Mouse (Mus musculus) liver, adult 2 months (tissue): ENCODE data around the gene Cd300ld3. TPM values are rescaled to one million over a fixed set of nuclear protein-coding genes. Genes with fewer than 3 reads are reported as not detected.

Experiments used
- DNase-seq: peaks from one replicate; pipeline ENCODE4 v3.0.0-alpha.2; 2011; ENCODE audit warnings: low read depth, low spot score; ENCODE audit errors: extremely low read depth
- H3K27ac ChIP-seq: fragments of 200-500 bp; replicated peaks from 2 replicates; pipeline ENCODE4 v1.5.1; 2012; ENCODE audit warnings: low read depth, mild to moderate bottlenecking, control low read depth, inconsistent platforms, low read length; ENCODE audit not compliant: insufficient read depth
- H3K27me3 ChIP-seq: fragments of 200-500 bp; 2 replicates; pipeline ENCODE4 v1.6.1; 2012; ENCODE audit warnings: mild to moderate bottlenecking, moderate library complexity, low read length, inconsistent platforms; ENCODE audit not compliant: control insufficient read depth, insufficient read depth
- H3K36me3 ChIP-seq: fragments of 200-500 bp; 2 replicates; pipeline ENCODE4 v1.6.1; 2012; ENCODE audit warnings: low read length, inconsistent platforms; ENCODE audit not compliant: control insufficient read depth, insufficient read depth
- H3K4me1 ChIP-seq: fragments of 200-500 bp; 2 replicates; pipeline ENCODE4 v1.6.1; 2011; ENCODE audit warnings: low read length; ENCODE audit not compliant: control insufficient read depth, insufficient read depth
- H3K4me3 ChIP-seq: fragments of 200-500 bp; 2 replicates; pipeline ENCODE4 v1.5.1; 2011; ENCODE audit warnings: low read depth, mild to moderate bottlenecking, control low read depth, low read length, moderate library complexity; ENCODE audit not compliant: insufficient read depth
- H3K79me2 ChIP-seq: fragments of 200-500 bp; 2 replicates; pipeline ENCODE4 v1.6.1; 2012; ENCODE audit warnings: inconsistent platforms, mild to moderate bottlenecking, low read length, moderate library complexity; ENCODE audit not compliant: control insufficient read depth, insufficient read depth
- H3K9ac ChIP-seq: fragments of 200-500 bp; 2 replicates; pipeline ENCODE4 v1.6.1; 2012; ENCODE audit warnings: low read depth, mild to moderate bottlenecking, control low read depth, inconsistent platforms, low read length
- CTCF ChIP-seq: fragments of 200-500 bp; IDR thresholded peaks from 2 replicates; pipeline ENCODE4 v1.5.1; 2011; ENCODE audit warnings: low read depth, low read length, control low read depth
- POLR2A ChIP-seq: fragments of 200-500 bp; IDR thresholded peaks from 2 replicates; pipeline ENCODE4 v1.6.1; 2011; ENCODE audit warnings: low read length, control low read depth; ENCODE audit not compliant: insufficient read depth; ENCODE audit errors: extremely low read depth
- WGBS: fragments of 180-500 bp; shearing (Covaris S2); methylation state at CpG from one replicate; pipeline ENCODE4 v1.1.7; 2018; 5-methylcytosine and 5-hydroxymethylcytosine counted together
- polyA plus RNA-seq: library from polyadenylated mRNA; depleted of rRNA; stranded (reverse); fragments of >200 nt; gene quantifications from 2 replicates; pipeline ENCODE4 v1.2.3, GENCODE M21; 2012
- total RNA-seq: library from RNA; depleted of rRNA; stranded (reverse); fragments of >200 nt; gene quantifications from 2 replicates; pipeline ENCODE4 v1.2.3, GENCODE M21; 2014

Gene Cd300ld3
- total and polyA plus RNA-seq, 2 experiments: 3.7 to 5.4 TPM

DNA sequence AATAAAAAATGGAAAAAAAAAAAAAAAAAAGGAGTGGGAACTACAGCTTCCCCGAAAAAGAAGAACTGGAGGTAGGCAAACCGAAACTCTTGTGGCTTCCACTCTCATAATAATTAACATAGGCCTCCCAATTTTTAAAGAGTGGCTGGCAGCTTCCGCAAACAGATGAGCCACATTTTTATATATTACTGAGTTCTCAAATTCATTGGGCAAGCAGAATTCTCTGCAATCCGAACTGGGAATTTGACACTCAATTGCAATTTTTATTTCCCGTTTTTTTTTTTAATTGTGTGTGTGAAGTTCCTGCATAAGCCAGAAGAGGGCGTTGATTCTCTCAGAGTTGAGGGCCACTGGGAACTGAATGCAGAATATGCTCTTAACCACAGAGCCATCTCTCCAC is 18.6 kb upstream of the Cd300ld3 start:
- H3K27ac ChIP-seq: no peak overlapping the region
- peaks cover 12% of the 10 kb centered on the region; the same call in 1 of the 2 replicates for H3K27me3 ChIP-seq
- 65% methylated on average over 6 of the region's 6 CpGs for WGBS
- H3K4me1 ChIP-seq: no peaks in the 10 kb centered on the region
- DNase-seq: peak; percentile 39
- H3K79me2 ChIP-seq: no peaks in the 10 kb centered on the region
- no peak overlapping the region for H3K4me3 ChIP-seq
- H3K36me3 ChIP-seq: no peaks in the 10 kb centered on the region
- no peak overlapping the region for H3K9ac ChIP-seq
- TF ChIP-seq CTCF (no peak), POLR2A (no peak)

DNA sequence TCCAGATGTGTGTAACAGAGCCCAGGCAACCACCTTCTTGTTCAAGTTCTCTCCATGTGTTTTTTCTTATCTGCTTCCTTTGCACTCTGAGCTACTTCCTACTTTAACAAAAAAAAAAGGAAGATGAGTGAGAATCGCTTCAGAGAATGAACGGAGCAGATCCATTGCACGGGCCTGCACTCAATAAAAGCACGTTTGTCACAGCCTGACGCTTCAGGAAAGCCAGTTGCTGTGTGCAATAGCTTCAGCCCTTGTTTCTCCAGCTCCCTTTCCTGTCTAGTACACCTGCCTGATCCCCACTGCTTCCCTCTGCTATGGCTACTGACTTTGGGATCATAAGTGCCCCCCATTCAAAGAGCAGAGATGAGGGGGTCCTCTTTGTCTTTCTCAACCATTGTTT is 13.9 kb upstream of the Cd300ld3 start, which contains the start of gene Cd300e:
Cd300e (minus strand) TSS at position 101 of the 400 bp plus-strand sequence.
- H3K27me3 ChIP-seq: peaks cover 6% of the 10 kb centered on the region
- H3K27ac ChIP-seq: 0 out of 2 replicates have a peak within 1 kb of the TSS, but pooled peaks have one; percentile 12
- H3K4me3 ChIP-seq: no peak within 1 kb of the TSS
- TF ChIP-seq CTCF: no peak
- H3K79me2 ChIP-seq: no peaks in the 10 kb centered on the region
- 61% methylated on average over 5 of the region's 5 CpGs for WGBS
- H3K4me1 ChIP-seq: no peaks in the 10 kb centered on the region
- no peak for DNase-seq
- no peak within 1 kb of the TSS for H3K9ac ChIP-seq
- no peaks in the 10 kb centered on the region for H3K36me3 ChIP-seq

DNA sequence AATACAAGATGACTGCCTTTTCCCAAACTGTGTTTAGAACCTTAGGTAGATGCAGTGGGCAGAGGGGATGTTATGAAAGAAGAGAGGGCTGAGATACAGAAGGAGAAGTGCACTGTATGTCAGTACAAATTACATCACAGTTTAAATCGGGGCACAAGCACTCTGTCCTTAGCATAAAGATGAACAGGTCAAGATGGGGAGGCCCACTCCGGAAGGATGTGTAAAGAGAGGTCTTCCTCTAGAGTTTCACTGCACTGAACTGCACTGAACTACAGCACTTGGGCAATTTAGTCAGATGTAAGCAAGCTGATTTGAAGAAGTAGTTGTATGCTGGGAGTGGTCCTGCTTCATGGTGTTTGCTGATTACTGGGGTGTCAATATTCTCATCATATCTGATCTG is 11.6 kb upstream of the Cd300ld3 start:
- peak; percentile 24 for DNase-seq
- Histone ChIP-seq H3K36me3 (no peaks in the 10 kb centered on the region), H3K79me2 (no peaks in the 10 kb centered on the region), H3K4me1 (no peaks in the 10 kb centered on the region), H3K27me3 (peaks cover 3% of the 10 kb centered on the region), H3K4me3 (no peak overlapping the region), H3K27ac (no peak overlapping the region), H3K9ac (no peak overlapping the region)
- 77% methylated on average over 2 of the region's 2 CpGs for WGBS
- TF ChIP-seq CTCF (no peak), POLR2A (no peak)

DNA sequence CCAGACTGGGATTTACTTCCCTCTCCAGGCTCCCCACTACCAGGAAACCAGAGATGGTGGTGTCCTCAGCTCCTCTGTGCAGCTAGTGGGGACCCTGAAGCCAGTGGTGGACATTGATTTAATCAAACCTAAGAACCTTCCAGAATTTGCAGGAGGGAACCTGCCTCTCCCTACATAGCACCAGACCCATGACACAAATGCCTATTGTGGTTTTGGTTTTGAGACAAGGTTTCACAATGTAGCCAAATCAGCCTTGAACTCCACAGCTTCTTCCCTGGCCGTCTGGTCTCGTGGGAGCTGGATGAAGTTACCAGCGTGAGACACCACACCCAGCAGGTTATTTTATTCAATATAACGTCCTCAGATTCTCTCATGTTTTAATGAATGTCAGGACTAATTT is 10.5 kb upstream of the Cd300ld3 start:
- Histone ChIP-seq H3K27ac (no peak overlapping the region), H3K79me2 (no peaks in the 10 kb centered on the region), H3K27me3 (peaks cover 3% of the 10 kb centered on the region), H3K36me3 (no peaks in the 10 kb centered on the region), H3K4me3 (no peak overlapping the region), H3K4me1 (no peaks in the 10 kb centered on the region), H3K9ac (no peak overlapping the region)
- WGBS: 68% methylated on average over 4 of the region's 4 CpGs
- TF ChIP-seq POLR2A (no peak), CTCF (no peak)
- no peak for DNase-seq

DNA sequence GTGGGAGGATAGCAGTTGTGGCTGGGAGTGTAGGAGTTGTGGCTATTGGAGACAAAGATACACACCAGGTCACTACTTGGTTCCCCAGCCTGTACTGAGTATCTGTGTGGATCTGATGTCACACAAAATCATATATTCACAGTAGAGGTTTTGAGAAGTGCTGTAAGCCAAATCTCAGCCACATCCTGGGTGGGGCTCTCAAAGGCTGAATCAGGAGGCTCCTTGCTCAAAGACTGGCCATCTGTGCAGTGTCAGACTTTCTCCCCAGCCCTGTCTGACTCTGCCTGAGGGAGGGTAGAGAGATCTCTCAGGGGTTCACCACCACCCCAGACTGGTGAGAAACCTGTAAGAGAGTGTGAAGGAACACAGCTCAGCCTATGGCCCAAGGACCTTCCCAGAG is 6.3 kb upstream of the Cd300ld3 start:
- Histone ChIP-seq H3K27ac (no peak overlapping the region), H3K4me1 (no peaks in the 10 kb centered on the region)
- DNase-seq: no peak

DNA sequence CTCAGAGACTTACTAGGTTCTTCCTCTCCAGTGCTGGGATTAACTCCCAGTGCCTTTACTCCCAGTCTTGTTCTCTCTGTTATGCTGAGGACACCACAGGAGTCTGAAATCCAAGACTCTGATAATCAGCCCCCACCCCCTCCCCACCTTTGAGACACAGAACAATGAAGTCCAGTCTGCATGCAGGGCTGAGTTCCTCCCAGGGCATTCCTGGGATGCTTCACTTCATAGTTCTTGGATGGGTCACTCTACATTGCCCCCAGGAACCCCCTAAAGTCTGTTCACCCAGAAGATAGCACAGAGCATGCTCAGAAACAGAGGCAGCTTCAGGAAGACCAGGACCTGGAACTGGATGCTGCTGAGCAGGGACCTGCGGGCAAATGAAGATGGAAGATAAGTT is 4.8 kb upstream of the Cd300ld3 start:
- 93% methylated on average over 1 of the region's 1 CpGs for WGBS
- Histone ChIP-seq H3K4me1 (no peaks in the 10 kb centered on the region), H3K27ac (no peak overlapping the region), H3K27me3 (no peaks in the 10 kb centered on the region), H3K36me3 (no peaks in the 10 kb centered on the region), H3K4me3 (no peak overlapping the region), H3K9ac (no peak overlapping the region), H3K79me2 (no peaks in the 10 kb centered on the region)
- DNase-seq: no peak
- no peak for TF ChIP-seq POLR2A
- TF ChIP-seq CTCF: no peak

More for the DNA sequence above, 6.3 kb upstream of the Cd300ld3 start:
- Histone ChIP-seq H3K79me2 (no peaks in the 10 kb centered on the region), H3K9ac (no peak overlapping the region), H3K27me3 (no peaks in the 10 kb centered on the region; the same call in 1 of the 2 replicates), H3K4me3 (no peak overlapping the region), H3K36me3 (no peaks in the 10 kb centered on the region)
- TF ChIP-seq POLR2A (no peak), CTCF (no peak)
